Mouse (Mus musculus) heart, embryonic 15.5 days (tissue): Measurements from ENCODE around the gene Pfkfb2. TPM values are rescaled to one million over a fixed set of nuclear protein-coding genes. Genes with fewer than 3 reads are reported as not detected.
"Not testable (repeated sequence)": the region's sequence is repeated elsewhere in the genome, so short reads cannot be mapped to it uniquely, and the experiment has no call there.

Source experiments
- ATAC-seq: fragments of 200-750 bp; cut with Nextera tagmentation; replicated peaks from 2 replicates; pipeline ENCODE4 v1.8.0; 2017; ENCODE audit warnings: low read depth, moderate TSS enrichment; ENCODE audit not compliant: insufficient number of reproducible peaks, insufficient read depth, low FRiP score
- H3K27ac ChIP-seq: fragments of 300-500 bp; sonication (generic); 2 replicates; pipeline ENCODE4 v1.5.1; 2015; ENCODE audit warnings: mild to moderate bottlenecking, inconsistent platforms
- H3K27me3 ChIP-seq: fragments of 300-500 bp; sonication (generic); 2 replicates; pipeline ENCODE4 v1.6.1; 2015; ENCODE audit warnings: inconsistent platforms
- H3K36me3 ChIP-seq: fragments of 300-500 bp; sonication (generic); 2 replicates; pipeline ENCODE4 v1.6.1; 2015; ENCODE audit warnings: mild to moderate bottlenecking, inconsistent platforms
- H3K4me1 ChIP-seq: fragments of 300-500 bp; sonication (generic); replicated peaks from 2 replicates; pipeline ENCODE4 v1.6.1; 2015; ENCODE audit warnings: inconsistent platforms
- H3K4me2 ChIP-seq: fragments of 300-500 bp; sonication (generic); 2 replicates; pipeline ENCODE4 v1.6.1; 2015; ENCODE audit warnings: inconsistent platforms, mild to moderate bottlenecking, moderate library complexity
- H3K4me3 ChIP-seq: fragments of 300-500 bp; sonication (generic); 2 replicates; pipeline ENCODE4 v1.5.1; 2015; ENCODE audit warnings: mild to moderate bottlenecking, inconsistent platforms
- H3K9ac ChIP-seq: fragments of 300-500 bp; sonication (generic); 2 replicates; pipeline ENCODE4 v1.6.1; 2015; ENCODE audit warnings: mild to moderate bottlenecking, inconsistent platforms
- H3K9me3 ChIP-seq: fragments of 300-500 bp; sonication (generic); replicated peaks from 2 replicates; pipeline ENCODE4 v1.6.1; 2016; ENCODE audit warnings: inconsistent platforms
- WGBS: fragments of 180-500 bp; shearing (Covaris S2); methylation state at CpG from one replicate; pipeline ENCODE4 v1.1.7; 2015; ENCODE audit warnings: mixed read lengths; 5-methylcytosine and 5-hydroxymethylcytosine counted together
- polyA plus RNA-seq: library from polyadenylated mRNA; unstranded; fragments of >200 nt; fragmentation: Nextera tagmentation; extraction: Ambion mirVana; gene quantifications from 2 replicates; pipeline ENCODE4 v1.2.1, GENCODE M21; 2015

The Pfkfb2 gene
- polyA plus RNA-seq, 1 experiment from 2014 or later = 6.2 TPM

DNA sequence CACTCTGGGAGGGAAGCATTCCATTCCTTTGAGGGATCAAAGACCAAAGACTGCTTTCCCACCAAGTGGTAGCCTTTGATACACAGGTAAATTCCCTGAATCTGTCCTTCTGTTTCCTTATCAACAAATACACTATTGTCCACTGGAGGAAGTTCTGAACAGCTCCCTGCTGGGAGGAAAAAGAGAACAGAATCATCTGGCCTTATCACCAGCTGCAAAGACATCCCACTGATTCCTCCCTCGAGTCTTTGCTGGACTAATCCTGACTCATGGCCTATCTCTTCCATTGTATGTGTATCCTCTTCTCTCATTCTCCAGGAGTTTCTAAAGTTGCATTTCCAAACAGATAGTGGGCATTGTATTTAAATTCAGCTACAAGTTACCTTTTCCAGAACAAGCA, 45.1 kb downstream of the Pfkfb2 start:
- Histone ChIP-seq H3K27me3 (no peaks in the 10 kb centered on the region), H3K9ac (no peak overlapping the region), H3K4me3 (no peak overlapping the region), H3K36me3 (no peaks in the 10 kb centered on the region), H3K27ac (no peak overlapping the region), H3K4me1 (no peaks in the 10 kb centered on the region), H3K9me3 (no peaks in the 10 kb centered on the region), H3K4me2 (no peak overlapping the region)
- WGBS = 45% methylated on average over 1 of the region's 1 CpGs
- no peak for ATAC-seq

- no peak overlapping the region for H3K4me2 ChIP-seq
- no peak for ATAC-seq
- H3K9ac ChIP-seq = no peak overlapping the region
- H3K4me3 ChIP-seq = no peak overlapping the region
- H3K27me3 ChIP-seq = no peaks in the 10 kb centered on the region
- no peaks in the 10 kb centered on the region for H3K4me1 ChIP-seq
- no peaks in the 10 kb centered on the region for H3K36me3 ChIP-seq
- H3K27ac ChIP-seq = no peak overlapping the region
- no peaks in the 10 kb centered on the region for H3K9me3 ChIP-seq
- WGBS = 71% methylated on average over 6 of the region's 6 CpGs
Observed at GRCm38 (mm10) chr1:130681656-130682413, 47.2 kb downstream of the Pfkfb2 start.

DNA sequence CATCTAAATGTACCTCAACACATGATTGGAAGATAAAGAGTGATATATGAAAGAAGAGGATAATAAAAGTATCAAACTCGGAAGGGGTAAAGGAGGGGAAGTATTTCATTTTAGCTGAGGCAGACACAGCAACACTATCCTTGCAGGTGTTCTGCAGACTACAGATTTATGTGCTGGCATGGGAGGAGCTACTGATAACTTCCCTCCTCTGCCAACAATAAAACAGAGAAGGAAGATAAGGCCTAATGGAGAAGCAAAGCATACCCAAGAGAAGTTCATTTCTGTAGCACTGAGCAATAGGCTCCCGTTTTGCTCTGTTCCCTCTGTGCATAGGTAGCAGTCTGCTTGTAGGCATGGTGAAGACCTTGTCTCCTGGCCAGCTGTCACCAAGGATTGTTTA, 48.0 kb downstream of the Pfkfb2 start:
- Histone ChIP-seq H3K27me3 (no peaks in the 10 kb centered on the region), H3K27ac (no peak overlapping the region), H3K36me3 (no peaks in the 10 kb centered on the region), H3K9me3 (no peaks in the 10 kb centered on the region), H3K4me2 (no peak overlapping the region), H3K4me1 (no peaks in the 10 kb centered on the region), H3K4me3 (no peak overlapping the region), H3K9ac (no peak overlapping the region)
- WGBS = 53% methylated on average over 2 of the region's 2 CpGs
- no peak for ATAC-seq

DNA sequence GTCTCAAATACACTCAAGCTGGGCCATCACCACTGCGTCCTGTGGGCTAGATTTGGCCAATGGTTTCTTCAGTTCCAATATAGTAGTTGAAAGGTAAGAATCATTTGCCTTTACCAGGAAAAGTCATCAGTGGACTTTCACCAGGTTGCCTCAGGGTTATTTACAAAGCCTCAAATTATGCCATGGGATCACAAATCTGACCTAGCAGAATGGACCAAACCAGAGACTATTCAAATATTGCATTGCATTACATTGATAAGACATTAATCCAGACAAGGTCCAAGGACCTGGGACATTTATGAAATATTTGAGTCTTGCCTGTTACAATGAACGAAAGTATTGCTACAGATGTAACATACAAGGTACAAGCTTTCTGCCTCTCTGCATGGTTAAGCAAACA, 50.5 kb downstream of the Pfkfb2 start:
- no peak overlapping the region for H3K4me3 ChIP-seq
- no peaks in the 10 kb centered on the region for H3K36me3 ChIP-seq
- no peak overlapping the region for H3K27ac ChIP-seq
- H3K27me3 ChIP-seq = no peaks in the 10 kb centered on the region
- H3K9ac ChIP-seq = no peak overlapping the region
- ATAC-seq = no peak
- 85% methylated on average over 2 of the region's 2 CpGs for WGBS
- no peaks in the 10 kb centered on the region for H3K4me1 ChIP-seq
- no peaks in the 10 kb centered on the region for H3K9me3 ChIP-seq
- H3K4me2 ChIP-seq = no peak overlapping the region

GRCm38 (mm10) chr1:130663576-130663975, 65.5 kb downstream of the Pfkfb2 start:
- not testable (repeated sequence) for H3K9me3 ChIP-seq, H3K27me3 ChIP-seq, H3K27ac ChIP-seq, H3K4me3 ChIP-seq, H3K4me1 ChIP-seq, H3K4me2 ChIP-seq, ATAC-seq, H3K36me3 ChIP-seq, H3K9ac ChIP-seq
- WGBS = 68% methylated on average over 5 of the region's 5 CpGs

GRCm38 (mm10) chr1:130661454-130661853, 67.6 kb downstream of the Pfkfb2 start, which contains the start of gene C4bp:
Gene C4bp (minus strand): TSS chr1:130661632.
- Histone ChIP-seq H3K4me1 (no peaks in the 10 kb centered on the region), H3K27me3 (no peaks in the 10 kb centered on the region), H3K36me3 (no peaks in the 10 kb centered on the region), H3K27ac (no peak within 1 kb of the TSS), H3K9me3 (no peaks in the 10 kb centered on the region), H3K4me2 (no peak within 1 kb of the TSS), H3K9ac (no peak within 1 kb of the TSS), H3K4me3 (no peak within 1 kb of the TSS)
- 70% methylated on average over 3 of the region's 3 CpGs for WGBS
- ATAC-seq = no peak

DNA sequence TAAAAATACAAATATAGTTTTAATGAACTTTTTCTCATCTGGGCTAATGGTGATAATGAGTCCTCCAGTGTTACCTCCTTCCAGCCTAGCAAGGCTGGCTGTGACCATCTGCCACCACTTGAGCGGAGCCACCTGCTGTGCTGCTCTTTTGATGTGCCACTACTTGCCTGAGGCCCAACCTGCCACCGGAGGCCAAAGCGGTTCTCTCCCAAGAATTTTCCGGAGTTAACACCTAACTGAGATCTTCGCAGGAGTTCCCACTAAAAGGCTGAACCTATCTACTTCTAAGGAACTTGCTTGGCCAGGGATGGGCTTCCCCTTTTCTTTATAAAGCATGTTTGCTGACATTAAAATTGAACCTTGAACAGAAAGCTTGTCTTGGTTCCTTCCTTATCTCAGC, 69.4 kb downstream of the Pfkfb2 start:
- WGBS = 24% methylated on average over 5 of the region's 5 CpGs
- not testable (repeated sequence) for H3K36me3 ChIP-seq, H3K27me3 ChIP-seq, ATAC-seq, H3K9me3 ChIP-seq, H3K4me1 ChIP-seq, H3K27ac ChIP-seq, H3K4me3 ChIP-seq, H3K9ac ChIP-seq, H3K4me2 ChIP-seq

DNA sequence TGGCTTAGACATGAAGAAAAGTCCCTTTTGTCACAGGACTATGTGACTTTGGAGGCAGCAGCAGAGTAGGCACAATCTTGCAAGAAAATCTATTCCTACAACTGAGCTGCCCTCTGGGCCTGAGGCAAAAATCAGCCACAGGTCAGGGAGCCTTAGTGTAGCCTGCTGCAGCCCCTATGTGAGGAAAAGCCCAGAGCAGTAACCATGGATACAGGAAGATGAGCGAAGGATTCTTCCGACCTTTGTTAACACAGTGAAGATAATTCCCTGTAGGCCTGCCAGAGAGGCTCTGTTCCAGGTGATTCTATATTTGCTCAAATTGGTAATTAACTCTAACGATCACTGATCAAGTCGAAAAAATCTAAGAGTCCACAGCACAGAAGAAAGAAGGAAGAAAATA, 85.0 kb downstream of the Pfkfb2 start:
- Histone ChIP-seq H3K27me3 (no peaks in the 10 kb centered on the region), H3K27ac (no peak overlapping the region), H3K4me2 (no peak overlapping the region), H3K9me3 (no peaks in the 10 kb centered on the region), H3K9ac (no peak overlapping the region), H3K4me3 (no peak overlapping the region), H3K36me3 (no peaks in the 10 kb centered on the region), H3K4me1 (no peaks in the 10 kb centered on the region)
- 65% methylated on average over 4 of the region's 4 CpGs for WGBS
- no peak for ATAC-seq

DNA sequence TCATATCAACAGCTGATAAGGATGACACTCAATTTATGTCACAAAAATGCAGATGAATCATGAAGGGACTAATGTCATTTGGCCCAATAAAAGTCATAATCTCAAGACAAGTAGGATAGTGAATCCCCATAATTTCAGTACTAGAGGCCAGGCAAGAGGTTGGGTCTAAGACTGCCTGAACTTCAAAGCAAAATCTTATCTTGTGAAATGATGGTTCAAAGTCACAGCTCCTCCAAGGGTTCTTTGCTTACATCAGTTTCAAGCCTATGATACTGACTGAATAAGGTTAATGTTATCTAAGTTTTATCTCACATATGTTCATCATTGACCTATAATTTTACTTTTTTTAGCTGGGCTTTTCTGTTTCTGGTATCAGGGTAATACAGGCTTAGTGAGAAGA, 88.1 kb downstream of the Pfkfb2 start:
- H3K27ac ChIP-seq = no peak overlapping the region

More for the DNA sequence above, 88.1 kb downstream of the Pfkfb2 start:
- ATAC-seq = no peak
- no peak overlapping the region for H3K9ac ChIP-seq
- H3K36me3 ChIP-seq = no peaks in the 10 kb centered on the region
- no peak overlapping the region for H3K4me3 ChIP-seq
- no peaks in the 10 kb centered on the region for H3K27me3 ChIP-seq
- no peaks in the 10 kb centered on the region for H3K9me3 ChIP-seq
- no peaks in the 10 kb centered on the region for H3K4me1 ChIP-seq
- H3K4me2 ChIP-seq = no peak overlapping the region

Other genes with a start within 250 kb of the Pfkfb2 start
- gene Zp3r, start 99.6 kb downstream of the Pfkfb2 start, polyA plus RNA-seq = not detected in 2 replicates
- gene C4bp, start 67.6 kb downstream of the Pfkfb2 start, polyA plus RNA-seq = not detected in 2 replicates
- 0.16 TPM in 1 of 2 replicates, not detected in the other for gene Gm29427, start 13.5 kb downstream of the Pfkfb2 start, polyA plus RNA-seq
- 9.5 and 10.5 TPM in 2 replicates for gene Yod1, start 11.9 kb downstream of the Pfkfb2 start, polyA plus RNA-seq
- gene AA986860, start 2.7 kb upstream of the Pfkfb2 start, polyA plus RNA-seq = 0.89 and 2.0 TPM in 2 replicates
- gene Fcamr, start 71.6 kb upstream of the Pfkfb2 start, polyA plus RNA-seq = 0.06 and 0.08 TPM in 2 replicates
- gene Pigr, start 97.4 kb upstream of the Pfkfb2 start, polyA plus RNA-seq = 0.05 TPM in 1 of 2 replicates, not detected in the other
- gene Fcmr, start 136.4 kb upstream of the Pfkfb2 start, polyA plus RNA-seq = 1.6 and 2.1 TPM in 2 replicates
- gene Il24, start 158.2 kb upstream of the Pfkfb2 start, polyA plus RNA-seq = not detected in 2 replicates
- not detected in 2 replicates for gene Il20, start 182.2 kb upstream of the Pfkfb2 start, polyA plus RNA-seq
- not detected in 2 replicates for gene Il19, start 210.9 kb upstream of the Pfkfb2 start, polyA plus RNA-seq